Mouse (Mus musculus): ENCODE measurements around the gene Yipf1.
"Not testable (repeated sequence)": the region's sequence is repeated elsewhere in the genome, so short reads cannot be mapped to it uniquely, and the experiment has no call there.

The Yipf1 gene

DNA sequence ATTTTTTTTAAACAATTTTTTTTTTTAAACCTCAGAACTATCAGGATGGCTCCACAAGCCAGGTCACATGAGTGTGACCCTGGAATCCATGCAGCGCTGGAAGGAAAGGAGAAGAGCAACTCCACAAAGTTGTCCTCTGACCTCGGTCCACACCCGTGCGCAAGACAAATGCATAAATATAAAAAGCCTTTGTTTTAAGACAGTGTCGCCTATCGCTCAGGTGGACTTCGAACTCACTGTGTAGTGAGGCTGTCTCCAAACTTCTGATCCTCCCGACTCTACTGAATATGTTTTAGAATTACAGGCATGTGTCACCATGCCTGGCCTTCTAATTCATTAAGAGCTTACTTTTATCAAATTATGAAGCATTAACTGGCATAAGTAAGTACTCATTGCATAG lies 14.4 kb downstream of the Yipf1 start:
- DNase-seq, result no peak

DNA sequence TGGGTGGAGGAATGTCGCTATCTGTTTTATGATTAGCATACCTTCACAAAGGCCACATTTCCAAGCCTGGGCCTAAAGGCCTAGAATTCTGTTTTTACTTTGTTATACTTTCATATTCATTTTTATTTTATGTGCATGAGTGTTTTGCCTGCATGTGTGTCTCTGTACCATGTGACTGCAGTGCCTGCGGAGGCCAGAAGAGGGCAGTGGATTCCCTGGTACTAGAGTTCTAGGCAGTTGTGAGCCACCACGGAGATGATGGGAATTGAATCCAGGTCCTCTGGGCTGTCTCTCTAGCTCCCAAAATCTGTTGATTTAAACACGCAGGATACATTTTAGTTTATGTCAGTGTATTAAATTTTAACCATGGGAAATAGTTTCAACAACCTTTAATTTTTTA lies 19.4 kb downstream of the Yipf1 start:
- no peak for DNase-seq

DNA sequence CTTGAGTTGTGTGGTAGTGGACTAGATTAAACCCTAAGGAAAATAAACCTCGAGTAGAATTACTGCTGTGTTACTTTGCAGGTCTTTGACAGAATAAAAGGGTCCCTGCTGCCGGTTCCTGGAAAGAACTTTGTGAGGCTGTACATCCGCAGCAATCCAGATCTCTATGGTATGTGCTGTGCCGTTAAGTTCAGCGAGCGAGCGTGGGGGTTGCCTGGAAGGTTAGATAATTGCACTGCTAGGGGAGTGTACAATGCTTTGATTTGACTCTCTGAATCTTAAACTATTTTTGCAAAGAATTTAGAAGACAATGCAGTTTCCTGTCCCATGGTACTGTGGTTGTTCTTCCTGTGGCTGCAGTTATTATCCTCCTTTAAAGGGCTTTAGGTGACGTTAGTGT lies 22.2 kb downstream of the Yipf1 start:
- no peak for DNase-seq

- DNase-seq, result no peak
These were observed 23.3 kb downstream of the Yipf1 start for GRCm38 (mm10) chr4:107337455-107337854.

- DNase-seq, result no peak
These were observed 27.2 kb downstream of the Yipf1 start for GRCm38 (mm10) chr4:107341354-107341753.

- DNase-seq, result no peak
These were observed 30.4 kb downstream of the Yipf1 start for GRCm38 (mm10) chr4:107344612-107345011.

DNA sequence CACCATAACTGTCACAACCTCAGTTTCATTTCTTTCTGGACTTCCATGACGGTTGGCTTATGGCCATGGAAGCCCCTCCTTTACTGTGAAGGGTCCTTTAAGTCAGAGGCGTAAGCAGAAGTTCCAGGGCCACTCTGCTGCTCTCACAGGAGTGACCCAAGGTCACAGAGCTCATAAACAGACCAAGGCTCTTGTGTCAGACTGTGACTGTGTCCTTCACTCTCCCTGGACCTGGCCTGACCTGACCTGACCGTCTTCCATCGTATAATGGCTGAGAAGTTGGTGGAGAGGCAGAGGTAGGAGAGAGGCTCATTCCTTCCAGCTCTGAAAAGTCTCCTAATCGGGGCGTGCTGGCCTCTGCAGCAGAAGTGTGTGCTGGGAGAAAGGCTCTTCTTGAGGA lies 33.1 kb downstream of the Yipf1 start:
- DNase-seq, result no peak

DNA sequence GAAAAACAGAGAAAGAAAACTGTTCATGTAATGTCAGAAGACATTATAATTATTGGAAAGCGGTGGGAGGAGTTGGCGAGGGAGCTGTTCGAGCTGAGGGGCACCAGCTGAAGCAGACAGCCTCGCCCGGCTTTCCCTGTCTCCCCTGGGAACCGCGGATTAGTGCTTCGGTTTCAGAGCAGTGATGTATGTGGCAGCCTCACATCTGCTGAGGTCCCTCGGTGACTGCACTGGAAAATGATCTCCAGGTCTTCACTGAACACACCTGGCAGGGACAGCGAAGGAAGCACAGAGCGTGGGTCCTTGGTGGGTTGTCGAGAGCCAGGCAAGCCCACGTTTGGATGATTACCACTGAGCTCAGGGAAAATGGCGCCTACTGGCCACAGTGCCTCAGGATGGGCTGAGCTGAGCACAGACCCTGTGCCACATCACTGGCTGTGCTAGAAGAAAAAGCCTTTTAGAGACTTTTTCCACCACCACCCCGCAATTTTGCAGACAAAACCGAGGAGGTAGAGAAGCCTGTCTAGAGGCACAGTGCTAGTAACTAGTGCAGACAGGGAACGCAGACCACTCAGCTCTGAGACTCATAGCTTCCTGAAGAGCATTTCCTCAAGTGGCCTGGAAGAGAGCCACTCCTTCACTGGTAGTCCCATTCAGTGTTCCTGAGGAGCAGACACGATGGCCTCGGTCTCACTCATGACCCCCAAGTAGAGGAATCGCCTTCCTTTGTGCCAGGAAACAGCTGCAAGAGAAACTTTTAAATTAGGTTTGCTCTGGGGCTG lies 34.6 kb downstream of the Yipf1 start:
- no peak for DNase-seq

- peak; percentile 31 to 35 for DNase-seq
These were observed 35.3 kb downstream of the Yipf1 start for GRCm38 (mm10) chr4:107349311-107350008.

- DNase-seq, result no peak
These were observed 37.2 kb downstream of the Yipf1 start for GRCm38 (mm10) chr4:107351368-107351767.

- no peak for DNase-seq
These were observed 39.4 kb downstream of the Yipf1 start for GRCm38 (mm10) chr4:107353612-107354011.

- DNase-seq, result no peak
These were observed 40.0 kb downstream of the Yipf1 start for GRCm38 (mm10) chr4:107354126-107354525.

GRCm38 (mm10) chr4:107354543-107354942 lies 40.4 kb downstream of the Yipf1 start:
- DNase-seq, result no peak

GRCm38 (mm10) chr4:107357172-107357571 lies 43.0 kb downstream of the Yipf1 start:
- not testable (repeated sequence) for DNase-seq

- no peak for DNase-seq
These were observed 44.3 kb downstream of the Yipf1 start for GRCm38 (mm10) chr4:107358460-107358859.

DNA sequence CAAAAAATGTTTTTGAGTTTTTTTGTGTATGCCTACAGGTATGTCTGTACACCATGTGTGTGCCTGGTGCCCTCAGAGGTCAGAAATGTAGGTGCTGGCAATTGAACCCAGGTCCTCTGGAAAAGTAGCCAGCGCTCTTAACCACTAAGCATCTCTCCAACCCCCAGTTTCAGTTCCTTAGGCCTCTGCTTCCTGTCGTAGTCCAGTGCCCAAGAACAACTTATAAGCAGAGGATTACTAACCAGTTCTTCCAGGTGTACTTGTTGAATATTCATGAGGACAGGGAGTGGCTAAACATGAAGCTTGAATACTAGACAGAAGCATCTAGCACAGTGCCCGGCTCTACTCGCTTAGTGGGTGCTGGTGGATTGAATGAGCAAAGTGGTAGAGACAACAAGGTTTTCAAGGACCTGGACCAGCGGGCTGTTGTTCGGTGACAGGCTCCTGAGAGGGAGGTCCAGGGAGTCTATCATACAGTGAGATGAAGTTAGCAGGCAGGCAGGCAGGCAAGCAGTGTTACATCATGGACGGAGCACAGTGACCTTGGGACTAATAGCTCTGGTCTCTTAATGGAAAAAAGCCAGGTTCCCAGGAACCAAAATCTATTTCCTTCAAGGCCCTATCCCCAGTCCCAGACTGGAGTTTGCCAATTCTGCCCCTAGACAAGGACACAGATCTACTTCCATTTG lies 46.4 kb downstream of the Yipf1 start:
- no peak for DNase-seq

DNA sequence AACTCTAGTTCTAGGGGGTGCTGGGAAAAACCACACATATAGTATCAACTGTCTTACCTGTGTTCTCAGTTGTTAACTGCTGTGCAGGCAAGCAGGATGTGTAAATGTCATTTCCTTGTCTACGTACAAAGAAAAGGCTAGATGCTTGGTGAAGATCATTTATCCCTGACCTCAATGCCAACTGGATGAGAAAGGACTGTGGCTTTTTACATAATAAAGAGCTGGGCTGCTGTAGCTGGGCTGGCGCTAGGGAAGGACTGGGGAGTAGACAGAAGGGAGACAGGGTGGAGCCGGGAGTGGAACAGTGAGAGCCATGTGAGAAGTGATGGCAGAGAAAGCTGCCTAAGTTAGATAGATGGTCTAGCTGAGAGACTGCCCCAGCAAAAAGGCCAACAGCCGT lies 48.6 kb downstream of the Yipf1 start:
- no peak for DNase-seq

DNA sequence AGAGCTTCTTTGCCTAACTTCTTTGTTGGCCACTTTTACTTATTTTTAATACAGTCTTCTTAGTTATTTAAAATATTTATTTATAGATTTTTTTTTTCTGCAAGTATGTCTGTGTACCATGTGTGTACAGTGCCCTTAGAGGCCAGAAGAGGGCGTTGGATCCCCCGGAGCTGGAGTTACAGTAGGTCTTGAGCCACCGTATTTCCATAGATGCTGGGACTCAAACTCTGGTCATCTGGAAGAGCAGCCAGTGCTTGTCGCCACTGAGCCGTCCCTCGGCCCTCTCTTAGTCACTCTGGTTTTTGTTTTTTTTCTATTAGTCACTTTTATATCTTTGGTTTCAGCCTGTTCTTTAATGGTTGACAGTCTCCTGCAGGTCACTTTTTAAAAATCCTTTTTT lies 49.4 kb downstream of the Yipf1 start:
- no peak for DNase-seq

GRCm38 (mm10) chr4:107364190-107364639 lies 50.1 kb downstream of the Yipf1 start:
- DNase-seq, result no peak

DNA sequence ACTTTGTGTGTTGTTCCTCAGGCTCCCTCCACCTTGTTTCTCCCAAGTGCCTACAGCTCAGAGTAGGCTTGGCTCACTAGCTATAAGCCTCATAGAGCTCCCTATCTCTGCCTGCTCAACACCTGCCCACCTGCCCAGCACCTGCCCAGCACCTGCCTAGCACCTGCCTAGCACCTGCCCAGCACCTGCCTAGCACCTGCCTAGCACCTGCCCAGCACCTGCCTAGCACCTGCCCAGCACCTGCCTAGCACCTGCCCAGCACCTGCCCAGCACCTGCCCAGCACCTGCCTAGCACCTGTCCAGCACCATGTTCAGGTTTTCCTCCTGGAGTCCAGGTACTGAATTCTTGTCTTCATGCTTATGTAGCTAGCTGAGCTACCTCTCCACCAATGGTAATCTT lies 52.2 kb downstream of the Yipf1 start:
- DNase-seq, result not testable (repeated sequence)

DNA sequence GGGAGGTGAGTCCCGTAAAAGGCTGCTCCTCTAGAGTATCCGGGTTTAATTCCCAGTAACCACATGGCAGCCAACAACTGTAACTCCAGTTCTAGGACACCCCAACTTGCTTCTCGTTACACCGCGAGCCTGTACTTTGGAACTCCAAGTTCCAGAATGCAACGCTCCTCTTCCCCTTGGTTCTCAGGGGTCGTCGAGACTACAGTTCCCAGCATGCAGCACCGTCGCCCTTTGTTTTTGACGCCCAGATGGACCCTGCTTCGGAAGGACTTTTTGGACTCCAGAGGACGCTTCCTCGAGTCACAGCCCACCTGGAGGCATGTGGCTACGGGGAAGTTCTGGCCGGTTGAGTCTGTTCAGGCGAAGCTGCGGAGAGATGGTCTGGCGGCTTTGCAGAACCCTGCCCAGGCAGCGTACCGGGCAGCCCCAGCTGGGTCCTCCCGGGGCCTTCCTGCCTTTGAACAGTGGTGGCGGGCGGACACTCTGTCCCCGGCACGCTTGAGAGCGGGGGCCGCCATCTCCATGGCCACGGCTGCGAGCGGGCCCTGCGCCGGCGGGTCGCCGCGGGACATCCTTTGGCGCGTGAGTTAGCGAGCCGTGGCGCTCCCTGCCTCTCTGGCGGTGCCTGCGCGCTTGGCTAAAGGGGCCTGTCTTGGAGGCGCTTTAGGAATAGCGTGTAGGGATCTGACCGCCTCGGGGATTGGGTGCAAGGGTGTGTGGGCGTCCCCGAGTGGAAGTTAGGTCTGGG lies 53.6 kb downstream of the Yipf1 start, which contains the start of gene Ndc1:
Gene Ndc1 (plus strand): TSS at position 218 of the 748 bp plus-strand sequence.
- DNase-seq, result peak; percentile 83 to 88

DNA sequence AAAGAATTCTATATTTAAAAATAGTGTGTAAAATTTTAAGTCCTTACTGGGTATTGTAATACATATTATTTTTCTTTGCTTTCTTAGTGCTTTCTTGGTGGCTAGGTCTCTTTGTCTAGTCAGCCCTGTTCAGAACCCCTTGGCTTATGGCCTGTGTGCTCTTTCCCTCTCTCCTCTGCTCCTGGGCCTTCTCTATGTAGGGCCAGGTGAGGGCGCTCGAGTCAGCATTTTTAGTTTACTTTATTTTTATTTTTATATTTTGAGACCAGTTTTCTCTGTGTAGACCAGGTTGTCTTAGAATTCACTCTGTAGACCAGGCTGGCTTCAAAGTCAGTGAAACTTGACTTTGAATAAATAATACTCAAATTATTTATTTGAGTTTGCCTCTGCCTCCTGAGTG lies 58.1 kb downstream of the Yipf1 start:
- DNase-seq, result no peak

DNA sequence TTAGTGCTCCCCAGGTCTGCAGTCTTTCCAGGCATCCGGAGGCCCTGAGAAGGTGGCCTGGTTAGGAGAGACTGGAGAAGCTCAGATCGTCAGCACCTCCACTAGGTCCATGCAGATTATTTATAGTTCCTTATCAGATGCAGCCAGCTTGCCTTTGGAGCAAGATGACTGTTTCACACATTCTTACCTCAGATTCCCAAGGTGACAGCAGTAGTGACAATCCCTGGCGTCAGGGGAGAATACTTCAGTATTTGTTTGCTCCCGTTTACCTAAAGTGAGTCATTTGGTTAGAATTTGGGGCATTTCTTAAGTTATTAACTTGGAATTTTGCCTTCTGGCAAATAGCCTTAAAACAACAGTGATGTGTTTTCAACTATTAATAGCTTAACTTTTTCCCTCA lies 60.5 kb downstream of the Yipf1 start:
- DNase-seq, result no peak

All from cerebellum, adult 18-20 months (tissue).